Mouse (Mus musculus): ENCODE measurements around the gene Ly86. TPM values are rescaled to one million over a fixed set of nuclear protein-coding genes. Genes with fewer than 3 reads are reported as not detected.

Ly86 gene
- polyA plus RNA-seq, 1 experiment from 2014 or later: 7.0 TPM

DNA sequence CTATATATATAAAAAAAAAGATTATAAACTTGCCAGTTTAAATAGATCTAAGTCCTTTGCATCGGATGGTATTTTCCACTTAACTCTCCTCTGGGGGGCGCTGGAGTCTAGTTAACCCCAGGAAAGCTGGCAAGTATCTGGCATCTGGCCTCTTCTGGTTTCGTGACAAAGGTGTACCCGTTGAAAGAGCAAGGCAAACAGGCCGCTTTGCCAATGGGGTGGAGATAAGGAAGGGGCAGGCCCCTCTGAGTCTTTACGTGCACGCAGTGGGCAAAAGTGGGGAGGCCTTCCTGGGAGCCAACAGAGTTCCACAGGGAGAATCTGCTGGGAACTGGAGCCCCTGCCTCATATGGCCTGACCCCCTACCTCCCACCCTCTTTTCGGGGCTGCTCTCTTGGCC is 122.8 kb downstream of the Ly86 start:
- ATAC-seq (ENCODE audit: low FRiP score): no peak

More for the DNA sequence above, 122.8 kb downstream of the Ly86 start:
- H3K9ac ChIP-seq (ENCODE audit: low read length): no peak overlapping the region
- H3K4me2 ChIP-seq: no peak overlapping the region
- H3K27ac ChIP-seq (ENCODE audit: low read depth, low read length): no peak overlapping the region
- H3K4me1 ChIP-seq (ENCODE audit: control insufficient read depth, insufficient read depth, low read length): no peaks in the 10 kb centered on the region
- no peaks in the 10 kb centered on the region for H3K9me3 ChIP-seq (ENCODE audit: control insufficient read depth, low read length)
- DNase-seq (ENCODE audit: low spot score, missing footprints): no peak
- WGBS: 10% methylated on average over 8 of the region's 8 CpGs
- no peaks in the 10 kb centered on the region; the same call in none of the 2 replicates for H3K27me3 ChIP-seq (ENCODE audit: control insufficient read depth, insufficient read depth, low read length)
- no peaks in the 10 kb centered on the region for H3K36me3 ChIP-seq (ENCODE audit: control insufficient read depth, insufficient read depth, low read length)
- H3K4me3 ChIP-seq (ENCODE audit: low read depth, low read length): no peak overlapping the region

Measured in midbrain, embryonic 11.5 days (tissue).